Mouse (Mus musculus) midbrain, embryonic 11.5 days (tissue): ENCODE results near the gene Slbp. TPM values are rescaled to one million over a fixed set of nuclear protein-coding genes. Genes with fewer than 3 reads are reported as not detected.

Source experiments
- ATAC-seq: fragments of 200-750 bp; cut with Nextera tagmentation; 2 replicates; pipeline ENCODE4 v1.8.0; 2017; ENCODE audit warnings: moderate TSS enrichment, moderate library complexity; ENCODE audit not compliant: low FRiP score
- DNase-seq: peaks from one replicate; pipeline ENCODE4 v3.0.0; 2015; ENCODE audit warnings: low spot score; ENCODE audit errors: missing footprints
- H3K27ac ChIP-seq: fragments of 300-500 bp; sonication (generic); 2 replicates; pipeline ENCODE4 v1.5.1; 2014; ENCODE audit warnings: low read depth, low read length
- H3K27me3 ChIP-seq: fragments of 300-500 bp; sonication (generic); 2 replicates; pipeline ENCODE4 v1.6.1; 2014; ENCODE audit warnings: mild to moderate bottlenecking, low read length, moderate library complexity, mixed read lengths; ENCODE audit not compliant: control insufficient read depth, insufficient read depth
- H3K36me3 ChIP-seq: fragments of 300-500 bp; sonication (generic); 2 replicates; pipeline ENCODE4 v1.6.1; 2014; ENCODE audit warnings: mild to moderate bottlenecking, low read length, moderate library complexity, mixed read lengths; ENCODE audit not compliant: control insufficient read depth, insufficient read depth
- H3K4me1 ChIP-seq: fragments of 300-500 bp; sonication (generic); 2 replicates; pipeline ENCODE4 v1.6.1; 2014; ENCODE audit warnings: low read length; ENCODE audit not compliant: control insufficient read depth, insufficient read depth
- H3K4me2 ChIP-seq: fragments of 300-500 bp; sonication (generic); 2 replicates; pipeline ENCODE4 v1.6.1; 2014; ENCODE audit warnings: mild to moderate bottlenecking, moderate library complexity
- H3K4me3 ChIP-seq: fragments of 300-500 bp; sonication (generic); 2 replicates; pipeline ENCODE4 v1.5.1; 2014; ENCODE audit warnings: low read depth, low read length
- H3K9ac ChIP-seq: fragments of 300-500 bp; sonication (generic); 2 replicates; pipeline ENCODE4 v1.6.1; 2014; ENCODE audit warnings: low read length
- H3K9me3 ChIP-seq: fragments of 300-500 bp; sonication (generic); 2 replicates; pipeline ENCODE4 v1.6.1; 2016; ENCODE audit warnings: low read length; ENCODE audit not compliant: control insufficient read depth
- WGBS: fragments of 180-500 bp; shearing (Covaris S2); extraction: QIAGEN DNeasy Blood & Tissue Kit; methylation state at CpG from one replicate; pipeline ENCODE4 v1.1.7; 2014; 5-methylcytosine and 5-hydroxymethylcytosine counted together
- polyA plus RNA-seq: library from polyadenylated mRNA; unstranded; fragments of >200 nt; fragmentation: Nextera tagmentation; extraction: Ambion mirVana; gene quantifications from 2 replicates; pipeline ENCODE4 v1.2.1, GENCODE M21; 2014

Gene Slbp
- polyA plus RNA-seq, 1 experiment from 2014 or later, result 304 TPM

DNA sequence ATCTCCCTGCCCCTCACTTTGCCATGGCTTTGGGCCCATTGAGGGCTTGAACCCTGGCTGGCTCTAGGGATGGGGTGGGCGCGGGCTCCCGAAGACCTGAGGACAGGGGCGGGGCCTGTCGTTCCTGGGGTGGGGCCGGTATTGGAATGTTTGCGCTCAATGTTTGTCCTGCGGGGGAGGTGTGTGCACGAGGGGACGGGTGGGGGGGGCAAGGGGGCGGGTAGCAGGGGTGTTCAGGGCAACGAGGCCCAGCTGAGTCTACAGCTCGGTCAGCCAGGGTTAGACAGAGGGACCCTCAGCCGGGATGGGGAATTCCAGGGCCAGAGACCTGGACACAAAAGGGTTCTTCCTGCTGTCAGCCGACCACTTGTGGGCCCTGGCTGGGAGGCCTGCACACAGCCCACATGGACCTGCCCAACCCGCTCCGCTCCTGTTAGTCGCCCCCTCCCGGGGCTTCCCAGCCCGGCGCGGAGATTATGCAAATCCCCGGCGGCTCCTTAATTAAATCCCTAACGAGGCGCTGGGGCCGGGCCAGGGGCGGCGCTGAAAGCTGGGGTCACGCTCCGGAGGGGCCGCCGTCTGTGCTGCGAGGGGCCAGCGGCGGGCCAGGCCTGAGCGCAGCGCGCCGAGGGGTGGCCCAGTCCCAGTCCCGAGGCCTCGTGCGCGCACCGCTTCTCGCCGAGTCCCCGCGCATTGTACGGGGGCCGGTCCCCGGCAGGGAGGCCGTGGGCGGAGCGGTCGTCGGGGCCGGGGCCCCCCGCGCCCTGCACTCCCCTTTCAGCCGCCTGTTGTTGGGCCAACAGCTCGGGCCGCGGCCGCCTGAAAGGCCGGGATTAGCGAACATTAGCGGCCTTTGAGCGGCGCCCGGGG, 42.7 kb upstream of the Slbp start:
- H3K9me3 ChIP-seq, result no peaks in the 10 kb centered on the region
- peak; percentile 96 for DNase-seq
- peaks cover 60% of the 10 kb centered on the region for H3K27me3 ChIP-seq
- H3K36me3 ChIP-seq, result no peaks in the 10 kb centered on the region
- ATAC-seq, result peak; percentile 90
- peak overlapping the region; percentile 91 for H3K27ac ChIP-seq
- H3K4me2 ChIP-seq, result peak overlapping the region; percentile 59
- peak overlapping the region; percentile 26 for H3K4me3 ChIP-seq
- H3K4me1 ChIP-seq, result peaks cover 81% of the 10 kb centered on the region
- H3K9ac ChIP-seq, result peak overlapping the region; percentile 51
- WGBS, result 1% methylated on average over 66 of the region's 71 CpGs

GRCm38 (mm10) chr5:33694461-33694847, 42.1 kb upstream of the Slbp start:
- Histone ChIP-seq H3K36me3 (no peaks in the 10 kb centered on the region), H3K4me2 (peak overlapping the region; percentile 59; the same call in 1 of the 2 replicates), H3K4me1 (peaks cover 82% of the 10 kb centered on the region), H3K27me3 (peaks cover 58% of the 10 kb centered on the region), H3K4me3 (no peak overlapping the region), H3K9me3 (no peaks in the 10 kb centered on the region), H3K9ac (peak overlapping the region; percentile 51; the same call in 1 of the 2 replicates), H3K27ac (peak overlapping the region; percentile 91)
- WGBS, result 25% methylated on average over 9 of the region's 9 CpGs
- ATAC-seq (no peak), DNase-seq (peak; percentile 94)

GRCm38 (mm10) chr5:33692393-33692792, 40.0 kb upstream of the Slbp start:
- H3K36me3 ChIP-seq, result no peaks in the 10 kb centered on the region
- peaks cover 76% of the 10 kb centered on the region for H3K4me1 ChIP-seq
- H3K9ac ChIP-seq, result peak overlapping the region; percentile 45
- peak overlapping the region; percentile 6; the same call in 1 of the 2 replicates for H3K4me3 ChIP-seq
- peak; percentile 94 for DNase-seq
- H3K27me3 ChIP-seq, result peaks cover 47% of the 10 kb centered on the region
- H3K9me3 ChIP-seq, result no peaks in the 10 kb centered on the region
- ATAC-seq, result no peak
- WGBS, result 3% methylated on average over 24 of the region's 24 CpGs
- H3K4me2 ChIP-seq, result peak overlapping the region; percentile 22; the same call in 1 of the 2 replicates
- peak overlapping the region; percentile 69 for H3K27ac ChIP-seq

DNA sequence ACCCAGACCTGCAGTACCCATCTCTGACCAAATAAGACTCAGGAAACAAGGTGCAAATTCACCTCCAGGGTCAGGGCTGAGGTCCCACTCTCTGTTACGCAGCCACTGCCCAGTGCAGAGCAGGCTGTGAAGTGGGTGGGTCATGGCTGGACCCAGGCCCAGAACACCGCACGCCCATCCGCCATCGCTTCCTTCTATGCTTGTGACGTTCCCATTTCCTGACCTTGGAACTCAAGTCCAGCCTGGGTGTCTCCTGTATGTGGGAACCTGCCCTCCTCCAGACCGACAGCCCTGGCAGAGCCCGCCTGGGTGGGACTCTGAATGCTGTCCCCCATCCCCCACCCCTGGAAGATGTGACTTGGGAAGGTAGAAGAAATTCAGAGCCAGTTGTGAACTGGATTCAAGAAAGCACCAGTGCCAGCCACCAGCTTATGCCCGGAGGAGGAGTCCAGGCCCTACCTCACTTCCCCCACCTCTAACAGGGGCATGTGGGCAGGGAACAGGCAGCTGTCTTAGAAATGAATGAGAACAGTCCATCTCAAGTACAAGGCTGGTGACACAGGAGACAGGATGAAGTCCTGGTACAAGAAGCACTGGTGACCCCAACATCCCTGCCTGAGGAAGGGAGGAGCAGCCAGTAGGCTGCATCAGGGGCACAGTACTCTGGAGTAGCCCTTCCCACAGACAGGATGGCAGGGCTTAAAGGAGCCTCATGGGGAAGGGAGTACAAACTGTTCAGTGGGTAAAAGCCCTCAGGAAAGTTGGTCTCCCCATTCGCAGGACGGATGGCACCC, 37.7 kb upstream of the Slbp start:
- Histone ChIP-seq H3K4me2 (peak overlapping the region; percentile 23; the same call in 1 of the 2 replicates), H3K9ac (peak overlapping the region; percentile 34; the same call in 1 of the 2 replicates), H3K36me3 (no peaks in the 10 kb centered on the region), H3K9me3 (no peaks in the 10 kb centered on the region), H3K4me3 (no peak overlapping the region), H3K27me3 (peaks cover 39% of the 10 kb centered on the region), H3K27ac (peak overlapping the region; percentile 41; the same call in 1 of the 2 replicates), H3K4me1 (peaks cover 53% of the 10 kb centered on the region)
- WGBS, result 80% methylated on average over 11 of the region's 11 CpGs
- no peak for DNase-seq
- ATAC-seq, result no peak

DNA sequence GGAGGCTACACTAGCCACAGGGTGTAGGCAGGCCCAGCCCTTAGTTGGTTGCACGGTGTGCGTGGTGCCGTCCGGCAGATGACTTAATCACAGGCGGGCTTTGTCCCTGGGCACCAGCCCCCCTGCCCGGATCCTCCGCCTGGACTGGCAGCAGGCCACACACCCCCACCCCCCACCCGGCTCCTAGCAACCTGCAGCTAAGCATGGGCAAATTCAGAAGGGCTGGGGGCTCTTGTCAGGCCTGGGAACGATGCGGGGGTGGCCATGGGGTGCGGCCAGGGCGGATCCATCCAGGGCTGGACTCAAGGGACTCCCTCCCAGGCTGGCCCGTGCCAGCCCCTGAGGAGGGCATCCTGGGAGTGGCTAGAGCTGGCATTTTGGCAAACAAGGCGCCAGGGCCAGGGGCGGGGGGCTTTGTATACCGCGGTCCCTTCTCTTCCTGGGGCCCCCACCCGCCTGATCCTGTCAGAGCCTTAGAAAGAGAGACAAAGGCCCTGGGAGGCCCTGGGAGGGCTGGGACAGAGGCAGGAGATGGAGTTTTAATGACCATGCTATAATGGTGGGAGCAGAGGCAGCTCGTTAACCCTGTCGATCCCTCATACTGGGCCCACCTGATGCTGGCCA, 37.0 kb upstream of the Slbp start:
- Histone ChIP-seq H3K4me1 (peaks cover 46% of the 10 kb centered on the region), H3K27ac (peak overlapping the region; percentile 41; the same call in 1 of the 2 replicates), H3K9me3 (no peaks in the 10 kb centered on the region), H3K9ac (peak overlapping the region; percentile 34; the same call in 1 of the 2 replicates), H3K36me3 (no peaks in the 10 kb centered on the region), H3K27me3 (peaks cover 39% of the 10 kb centered on the region), H3K4me3 (no peak overlapping the region), H3K4me2 (peak overlapping the region; percentile 23)
- DNase-seq (peak; percentile 93), ATAC-seq (peak; percentile 85)
- WGBS, result 19% methylated on average over 20 of the region's 20 CpGs

- Histone ChIP-seq H3K27ac (peak overlapping the region; percentile 55; the same call in 1 of the 2 replicates), H3K27me3 (peaks cover 33% of the 10 kb centered on the region), H3K9me3 (no peaks in the 10 kb centered on the region), H3K9ac (peak overlapping the region; percentile 24), H3K4me2 (no peak overlapping the region), H3K36me3 (no peaks in the 10 kb centered on the region), H3K4me3 (no peak overlapping the region), H3K4me1 (peaks cover 46% of the 10 kb centered on the region)
- peak; percentile 92 for DNase-seq
- no peak for ATAC-seq
- 46% methylated on average over 14 of the region's 14 CpGs for WGBS
Observed at GRCm38 (mm10) chr5:33688278-33689220, 36.2 kb upstream of the Slbp start.

GRCm38 (mm10) chr5:33687142-33687541, 34.8 kb upstream of the Slbp start:
- no peaks in the 10 kb centered on the region for H3K36me3 ChIP-seq
- 87% methylated on average over 4 of the region's 4 CpGs for WGBS
- peaks cover 34% of the 10 kb centered on the region for H3K4me1 ChIP-seq
- no peak overlapping the region for H3K27ac ChIP-seq
- no peak for ATAC-seq
- H3K27me3 ChIP-seq, result peaks cover 23% of the 10 kb centered on the region
- H3K4me3 ChIP-seq, result no peak overlapping the region
- no peak overlapping the region for H3K4me2 ChIP-seq
- no peaks in the 10 kb centered on the region for H3K9me3 ChIP-seq
- H3K9ac ChIP-seq, result no peak overlapping the region
- no peak for DNase-seq

- ATAC-seq, result no peak
- no peak overlapping the region for H3K4me2 ChIP-seq
- peaks cover 14% of the 10 kb centered on the region for H3K27me3 ChIP-seq
- no peaks in the 10 kb centered on the region for H3K36me3 ChIP-seq
- no peaks in the 10 kb centered on the region for H3K9me3 ChIP-seq
- 93% methylated on average over 4 of the region's 4 CpGs for WGBS
- H3K27ac ChIP-seq, result no peak overlapping the region
- H3K4me1 ChIP-seq, result peaks cover 21% of the 10 kb centered on the region
- DNase-seq, result no peak
- no peak overlapping the region for H3K4me3 ChIP-seq
- no peak overlapping the region for H3K9ac ChIP-seq
Observed at GRCm38 (mm10) chr5:33684932-33685331, 32.6 kb upstream of the Slbp start.
